Mouse (Mus musculus) ES-E14 (cell line): ENCODE measurements around the gene Poll. TPM values are rescaled to one million over a fixed set of nuclear protein-coding genes. Genes with fewer than 3 reads are reported as not detected.
"Not testable (repeated sequence)": the region's sequence is repeated elsewhere in the genome, so short reads cannot be mapped to it uniquely, and the experiment has no call there.

Experiments
- DNase-seq: peaks from one replicate; pipeline ENCODE4 v3.0.0-alpha.2; 2013; ENCODE audit warnings: low read depth, low spot score
- H3K27ac ChIP-seq: 2 replicates; pipeline ENCODE4 v1.5.1; 2012; ENCODE audit warnings: low read depth, mild to moderate bottlenecking, low read length, moderate library complexity, mixed read lengths; ENCODE audit not compliant: poor library complexity, insufficient read depth, severe bottlenecking
- H3K36me3 ChIP-seq: 2 replicates; pipeline ENCODE4 v1.6.1; 2012; ENCODE audit warnings: mild to moderate bottlenecking, low read length, moderate library complexity, mixed read lengths; ENCODE audit not compliant: control insufficient read depth, poor library complexity, insufficient read depth, severe bottlenecking
- H3K4me1 ChIP-seq, 2 experiments: fragments of 150-350 bp in 1 of 2; sonication (generic) in 1 of 2; 2 replicates each; pipeline ENCODE4 v1.6.1; 2012; ENCODE audit warnings: low read length in 2 of 2, mild to moderate bottlenecking in 1 of 2, mixed read lengths in 1 of 2; ENCODE audit not compliant: control insufficient read depth in 2 of 2, insufficient read depth in 2 of 2, poor library complexity in 1 of 2
- H3K4me3 ChIP-seq, 2 experiments: fragments of 150-350 bp in 1 of 2; sonication (generic) in 1 of 2; 2 replicates each; pipeline ENCODE4 v1.5.1; 2012; ENCODE audit warnings: low read length in 2 of 2, low read depth in 1 of 2, mild to moderate bottlenecking in 1 of 2, mixed read lengths in 1 of 2; ENCODE audit not compliant: insufficient read depth in 1 of 2, poor library complexity in 1 of 2, severe bottlenecking in 1 of 2
- H3K9ac ChIP-seq: 2 replicates; pipeline ENCODE4 v1.6.1; 2012; ENCODE audit warnings: low read depth, mild to moderate bottlenecking, low read length, mixed read lengths; ENCODE audit not compliant: poor library complexity, insufficient read depth, severe bottlenecking
- H3K9me3 ChIP-seq: fragments of 150-350 bp; sonication (generic); 2 replicates; pipeline ENCODE4 v1.6.1; 2012; ENCODE audit warnings: low read depth, mild to moderate bottlenecking, low read length; ENCODE audit not compliant: control insufficient read depth, insufficient read depth
- CHD2 ChIP-seq: IDR thresholded peaks from 2 replicates; pipeline ENCODE4 v1.6.1; 2014; ENCODE audit warnings: mild to moderate bottlenecking, low read depth, low read length, inconsistent platforms
- HCFC1 ChIP-seq: IDR thresholded peaks from 2 replicates; pipeline ENCODE4 v1.6.1; 2012; ENCODE audit warnings: low read length, inconsistent platforms, borderline replicate concordance; ENCODE audit not compliant: insufficient read depth
- MAFK ChIP-seq: IDR thresholded peaks from 2 replicates; pipeline ENCODE4 v1.6.1; 2014; ENCODE audit warnings: mild to moderate bottlenecking, low read depth, low read length, inconsistent platforms; ENCODE audit not compliant: insufficient read depth
- ZC3H11A ChIP-seq: IDR thresholded peaks from 2 replicates; pipeline ENCODE4 v1.6.1; 2012; ENCODE audit warnings: low read depth, mild to moderate bottlenecking, inconsistent platforms, low read length, borderline replicate concordance
- ZNF384 ChIP-seq: IDR thresholded peaks from 2 replicates; pipeline ENCODE4 v1.6.1; 2012; ENCODE audit warnings: low read depth, low read length, inconsistent platforms
- in situ Hi-C, 2 experiments: fragments of 600-800 bp; cut with MboI; formaldehyde crosslinking; loops; one replicate each; pipeline ENCODE4 v1.15.1; 2025; ENCODE audit warnings: low sequenced_read_pairs in 2 of 2, inconsistent platforms in 1 of 2; ENCODE audit not compliant: unreplicated experiment in 2 of 2
- total RNA-seq: library from RNA; depleted of rRNA; stranded (reverse); fragments of 300-350 nt; gene quantifications from 2 replicates; pipeline ENCODE4 v1.2.3, GENCODE M21; 2012

The Poll gene
- total RNA-seq, 1 experiment = 13.4 TPM

DNA sequence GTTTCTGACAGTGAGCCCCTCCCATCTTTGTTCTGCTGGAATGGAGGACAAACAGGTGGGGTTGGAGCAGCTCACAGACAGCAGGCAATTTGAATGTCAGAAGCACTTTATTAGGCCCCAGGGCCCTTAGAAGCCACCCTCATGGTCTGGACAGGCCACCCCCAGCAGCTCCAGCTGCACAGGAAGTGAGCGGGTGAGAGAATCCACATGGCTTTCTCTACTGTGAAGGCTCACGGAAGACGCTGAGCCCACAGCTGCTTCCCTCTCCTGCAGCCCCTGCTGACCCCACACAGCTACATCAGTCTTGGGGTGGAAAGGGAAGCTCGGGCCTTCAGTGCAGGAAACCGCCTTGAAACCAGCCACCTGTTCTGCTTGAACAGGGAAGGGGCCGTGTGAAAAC is 8.1 kb downstream of the Poll start:
- no peak for DNase-seq
- H3K9ac ChIP-seq = no peak overlapping the region
- in situ Hi-C loops = no loop called here
- peaks cover 4 to 13% of the 10 kb centered on the region in 2 experiments; a peak in 1 of 4 replicates for H3K4me1 ChIP-seq
- peaks cover 28% of the 10 kb centered on the region for H3K36me3 ChIP-seq
- no peak overlapping the region for H3K27ac ChIP-seq
- TF ChIP-seq ZC3H11A = no peak
- no peak for TF ChIP-seq ZNF384
- TF ChIP-seq HCFC1 = no peak
- no peak for TF ChIP-seq MAFK
- no peak for TF ChIP-seq CHD2
- H3K4me3 ChIP-seq = no peak overlapping the region
- H3K9me3 ChIP-seq = no peaks in the 10 kb centered on the region

DNA sequence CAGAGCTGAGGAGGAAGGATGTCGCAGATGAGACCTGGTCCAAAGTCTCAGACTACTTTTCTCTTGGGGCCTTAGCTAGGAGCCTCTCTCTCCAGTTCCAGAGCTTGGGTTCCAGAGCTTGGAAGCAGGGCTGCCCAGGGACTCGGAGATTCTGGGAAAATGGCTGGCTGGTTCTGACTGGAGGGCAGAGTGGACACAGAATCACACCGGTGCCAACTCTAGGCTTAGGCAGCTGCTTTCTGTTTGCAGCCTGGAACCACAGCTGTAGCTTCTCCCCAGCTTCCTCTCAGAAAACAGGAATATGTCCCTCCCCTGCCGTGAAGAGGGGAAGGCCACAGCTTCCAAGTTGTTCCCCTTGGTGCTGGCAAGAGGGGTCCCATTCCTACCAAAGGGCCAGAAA is 10.4 kb downstream of the Poll start:
- DNase-seq = no peak
- H3K27ac ChIP-seq = no peak overlapping the region
- in situ Hi-C loops = loop anchor here (5.0 to 10.0 kb wide), 2 partner anchors 325 to 328 kb away; no protein-coding TSS in a partner anchor
- no peak overlapping the region for H3K9ac ChIP-seq
- no peaks in the 10 kb centered on the region for H3K9me3 ChIP-seq
- no peak for TF ChIP-seq CHD2
- no peak for TF ChIP-seq ZC3H11A
- TF ChIP-seq ZNF384 = no peak
- TF ChIP-seq MAFK = no peak
- no peak for TF ChIP-seq HCFC1
- H3K4me1 ChIP-seq = peaks cover 4 to 13% of the 10 kb centered on the region in 2 experiments; a peak in 1 of 4 replicates
- H3K36me3 ChIP-seq = peaks cover 20% of the 10 kb centered on the region
- no peak overlapping the region for H3K4me3 ChIP-seq

- Histone ChIP-seq H3K9ac (0 out of 2 replicates have a peak overlapping the region, but pooled peaks have one; percentile 22), H3K9me3 (no peaks in the 10 kb centered on the region), H3K36me3 (peaks cover 16% of the 10 kb centered on the region), H3K4me3 (peak overlapping the region; percentile 34 to 43; a peak in 3 of 4 replicates), H3K4me1 (peaks cover 4 to 13% of the 10 kb centered on the region in 2 experiments; a peak in 1 of 4 replicates), H3K27ac (no peak overlapping the region)
- DNase-seq = no peak
- no peak for TF ChIP-seq ZC3H11A
- no peak for TF ChIP-seq ZNF384
- no peak for TF ChIP-seq MAFK
- TF ChIP-seq CHD2 = no peak
- no peak for TF ChIP-seq HCFC1
- in situ Hi-C loops = loop anchor here (5.0 to 10.0 kb wide), 2 partner anchors 325 to 327 kb away; no protein-coding TSS in a partner anchor
Measured at GRCm38 (mm10) chr19:45549128-45549915, 11.0 kb downstream of the Poll start.

DNA sequence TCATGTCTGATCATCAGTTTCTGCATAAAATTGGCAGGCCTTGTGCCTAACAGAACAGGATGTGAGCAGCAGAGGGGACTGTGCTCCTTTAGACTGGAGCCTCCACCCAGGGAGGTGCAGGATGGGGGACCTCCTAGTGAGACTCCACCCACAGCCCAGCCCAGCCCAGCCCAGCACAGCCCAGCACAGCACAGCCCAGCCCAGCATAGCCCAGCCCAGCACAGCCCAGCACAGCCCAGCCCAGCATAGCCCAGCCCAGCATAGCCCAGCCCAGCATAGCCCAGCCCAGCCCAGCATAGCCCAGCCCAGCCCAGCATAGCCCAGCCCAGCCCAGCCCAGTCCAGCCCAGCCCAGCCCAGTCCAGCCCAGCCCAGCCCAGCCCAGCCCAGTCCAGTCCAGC is 12.1 kb downstream of the Poll start:
- peaks cover 4 to 13% of the 10 kb centered on the region in 2 experiments; a peak in 1 of 4 replicates for H3K4me1 ChIP-seq
- not testable (repeated sequence) for H3K4me3 ChIP-seq, H3K9ac ChIP-seq, H3K36me3 ChIP-seq, H3K27ac ChIP-seq, DNase-seq, H3K9me3 ChIP-seq
- in situ Hi-C loops = loop anchor here (5.0 to 10.0 kb wide), 2 partner anchors 323 to 326 kb away; no protein-coding TSS in a partner anchor

DNA sequence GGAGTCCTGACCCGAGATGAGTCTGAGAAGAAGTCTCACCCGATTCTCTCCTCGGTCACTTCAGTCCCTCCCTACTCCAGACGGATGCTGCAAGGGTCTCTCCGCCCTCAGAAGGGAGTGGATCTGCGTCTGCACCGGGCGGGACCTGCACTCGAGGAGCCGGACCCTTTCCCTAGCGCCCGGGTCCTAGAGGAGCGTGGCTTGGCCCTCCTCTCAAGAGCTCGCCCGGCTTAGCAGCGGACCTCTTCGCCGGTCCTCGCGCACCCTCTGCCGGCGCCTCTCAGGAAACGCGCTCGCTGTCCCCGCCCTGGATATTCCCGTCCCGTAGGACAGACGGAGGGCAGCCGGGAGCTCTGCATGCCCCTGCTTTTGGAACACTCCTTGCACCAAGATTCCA is 15.4 kb downstream of the Poll start:
- no peak overlapping the region for H3K27ac ChIP-seq
- H3K36me3 ChIP-seq = no peaks in the 10 kb centered on the region
- H3K4me3 ChIP-seq = peak overlapping the region; percentile 36 to 74
- peak; percentile 81 for TF ChIP-seq ZC3H11A
- no peak for TF ChIP-seq HCFC1
- TF ChIP-seq MAFK = no peak
- TF ChIP-seq CHD2 = no peak
- no peak for TF ChIP-seq ZNF384
- no peak overlapping the region for H3K9ac ChIP-seq
- H3K9me3 ChIP-seq = no peaks in the 10 kb centered on the region
- peak; percentile 55 for DNase-seq
- in situ Hi-C loops = loop anchor here (5.0 to 10.0 kb wide), 2 partner anchors 320 to 323 kb away; no protein-coding TSS in a partner anchor
- H3K4me1 ChIP-seq = peaks cover 0 to 6% of the 10 kb centered on the region in 2 experiments; a peak in 1 of 4 replicates
